Mouse (Mus musculus): ENCODE results near the gene Ciao1. TPM values are rescaled to one million over a fixed set of nuclear protein-coding genes. Genes with fewer than 3 reads are reported as not detected.
A peak's percentile ranks its signal among the peaks of the same experiment; 100 is the strongest.
"Not testable (repeated sequence)": the region's sequence is repeated elsewhere in the genome, so short reads cannot be mapped to it uniquely, and the experiment has no call there.

Gene Ciao1
- polyA plus RNA-seq, 1 experiment from 2014 or later: 53.7 TPM

- no peak for ATAC-seq (replicated peaks; ENCODE audit: insufficient number of reproducible peaks, low FRiP score, low TSS enrichment)
- no peak overlapping the region for H3K4me2 ChIP-seq
- no peaks in the 10 kb centered on the region for H3K27me3 ChIP-seq (ENCODE audit: control insufficient read depth, insufficient read depth, low read length)
- no peak overlapping the region for H3K4me3 ChIP-seq (ENCODE audit: low read depth, low read length)
- H3K27ac ChIP-seq (ENCODE audit: low read depth, low read length): no peak overlapping the region
- H3K36me3 ChIP-seq (ENCODE audit: control insufficient read depth, insufficient read depth, low read length): peaks cover 53% of the 10 kb centered on the region
- H3K9me3 ChIP-seq (replicated peaks; ENCODE audit: control insufficient read depth, low read length): no peaks in the 10 kb centered on the region
- H3K4me1 ChIP-seq (ENCODE audit: control insufficient read depth, insufficient read depth, low read length): no peaks in the 10 kb centered on the region
- 95% methylated on average over 5 of the region's 5 CpGs for WGBS (ENCODE audit: insufficient replicate concordance)
- no peak overlapping the region for H3K9ac ChIP-seq (ENCODE audit: low read depth, low read length)
Observed at GRCm38 (mm10) chr2:127217746-127218145, 29.9 kb downstream of the Ciao1 start.

DNA sequence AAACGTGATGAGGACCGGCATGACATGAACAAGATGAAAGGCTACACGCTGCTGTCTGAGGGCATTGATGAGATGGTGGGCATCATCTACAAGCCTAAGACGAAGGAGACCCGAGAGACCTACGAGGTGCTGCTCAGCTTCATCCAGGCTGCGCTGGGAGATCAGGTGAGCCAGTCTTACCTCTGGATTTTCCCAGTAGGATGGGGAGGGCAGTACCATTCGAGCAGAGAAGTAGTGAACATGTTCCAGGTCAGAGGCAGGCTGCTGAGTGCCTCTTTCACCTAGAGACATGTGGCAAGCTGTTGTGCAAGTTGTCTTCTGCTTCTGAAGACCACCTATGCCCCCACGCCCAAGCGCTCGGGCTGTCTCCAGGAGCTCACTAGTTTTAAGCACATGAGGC, 36.9 kb downstream of the Ciao1 start:
- Histone ChIP-seq H3K4me1 (ENCODE audit: control insufficient read depth, insufficient read depth, low read length) (peaks cover 4% of the 10 kb centered on the region), H3K4me2 (no peak overlapping the region), H3K36me3 (ENCODE audit: control insufficient read depth, insufficient read depth, low read length) (peaks cover 24% of the 10 kb centered on the region), H3K27me3 (ENCODE audit: control insufficient read depth, insufficient read depth, low read length) (no peaks in the 10 kb centered on the region), H3K9ac (ENCODE audit: low read depth, low read length) (no peak overlapping the region), H3K9me3 (replicated peaks; ENCODE audit: control insufficient read depth, low read length) (no peaks in the 10 kb centered on the region), H3K4me3 (ENCODE audit: low read depth, low read length) (no peak overlapping the region), H3K27ac (ENCODE audit: low read depth, low read length) (no peak overlapping the region)
- 95% methylated on average over 11 of the region's 11 CpGs for WGBS (ENCODE audit: insufficient replicate concordance)
- ATAC-seq (replicated peaks; ENCODE audit: insufficient number of reproducible peaks, low FRiP score, low TSS enrichment): no peak

GRCm38 (mm10) chr2:127208452-127208769, 39.2 kb downstream of the Ciao1 start:
- peaks cover 4% of the 10 kb centered on the region for H3K4me1 ChIP-seq (ENCODE audit: control insufficient read depth, insufficient read depth, low read length)
- peaks cover 13% of the 10 kb centered on the region for H3K36me3 ChIP-seq (ENCODE audit: control insufficient read depth, insufficient read depth, low read length)
- peak overlapping the region; percentile 77 for H3K4me2 ChIP-seq
- WGBS (ENCODE audit: insufficient replicate concordance): 0% methylated on average over 17 of the region's 17 CpGs
- H3K9me3 ChIP-seq (replicated peaks; ENCODE audit: control insufficient read depth, low read length): no peaks in the 10 kb centered on the region
- peak overlapping the region; percentile 91 for H3K4me3 ChIP-seq (ENCODE audit: low read depth, low read length)
- ATAC-seq (replicated peaks; ENCODE audit: insufficient number of reproducible peaks, low FRiP score, low TSS enrichment): no peak; the same call in 1 of the 2 replicates
- no peaks in the 10 kb centered on the region for H3K27me3 ChIP-seq (ENCODE audit: control insufficient read depth, insufficient read depth, low read length)
- peak overlapping the region; percentile 73 for H3K27ac ChIP-seq (ENCODE audit: low read depth, low read length)
- peak overlapping the region; percentile 91 for H3K9ac ChIP-seq (ENCODE audit: low read depth, low read length)

DNA sequence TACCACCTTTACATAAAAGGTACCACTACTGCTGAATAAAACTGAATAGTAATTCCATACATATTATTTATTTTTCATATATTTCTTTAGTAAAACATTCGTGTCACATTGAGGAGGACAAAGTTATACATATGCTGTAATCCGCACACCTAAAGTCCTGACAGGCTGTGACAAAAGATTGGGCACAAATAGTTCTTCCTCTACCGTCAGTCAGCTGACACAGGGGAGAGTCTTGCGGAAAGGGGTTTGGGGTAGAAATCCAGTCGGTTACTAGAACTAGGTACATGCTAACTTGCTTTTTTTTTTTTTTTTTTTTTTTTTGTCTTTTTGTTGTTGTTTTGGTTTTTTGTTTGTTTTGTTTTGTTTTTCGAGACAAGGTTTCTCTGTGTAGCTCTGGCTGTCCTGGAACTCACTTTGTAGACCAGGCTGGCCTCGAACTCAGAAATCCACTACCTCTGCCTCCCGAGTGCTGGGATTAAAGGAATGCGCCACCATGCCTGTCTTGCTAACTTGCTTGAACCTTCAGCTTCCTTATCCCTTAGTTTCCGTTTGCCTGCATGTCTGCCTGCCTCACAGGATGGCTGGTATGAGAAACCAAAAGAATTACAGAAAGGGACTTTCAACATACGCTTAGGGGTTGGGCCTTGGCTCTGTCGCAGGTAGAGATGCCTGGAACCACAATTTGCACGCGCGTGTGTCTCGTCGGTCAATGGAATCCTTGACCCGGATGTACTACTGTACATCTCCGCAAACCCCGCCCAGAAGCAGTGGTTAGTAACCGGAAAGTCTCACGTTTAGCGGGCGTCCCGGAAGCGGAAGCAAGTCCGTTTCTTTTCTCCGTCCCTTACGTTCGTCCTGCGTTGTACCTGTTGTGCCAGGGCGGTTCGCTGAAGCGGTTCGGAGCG, 39.8 kb downstream of the Ciao1 start, which contains the start of the genes 1810024B03Rik and Snrnp200:
1810024B03Rik (minus strand) TSS at position 734 of the 905 bp plus-strand sequence.
Snrnp200 (plus strand) TSS at position 840 of the 905 bp plus-strand sequence.
- H3K9me3 ChIP-seq (replicated peaks; ENCODE audit: control insufficient read depth, low read length): no peaks in the 10 kb centered on the region
- H3K4me1 ChIP-seq (ENCODE audit: control insufficient read depth, insufficient read depth, low read length): peaks cover 4% of the 10 kb centered on the region
- H3K9ac ChIP-seq (ENCODE audit: low read depth, low read length): peak within 1 kb of the TSS; percentile 91
- 12% methylated on average over 36 of the region's 36 CpGs for WGBS (ENCODE audit: insufficient replicate concordance)
- ATAC-seq (replicated peaks; ENCODE audit: insufficient number of reproducible peaks, low FRiP score, low TSS enrichment): peak; percentile 92
- peak within 1 kb of the TSS; percentile 91 for H3K4me3 ChIP-seq (ENCODE audit: low read depth, low read length)
- H3K36me3 ChIP-seq (ENCODE audit: control insufficient read depth, insufficient read depth, low read length): peaks cover 13% of the 10 kb centered on the region
- H3K27ac ChIP-seq (ENCODE audit: low read depth, low read length): peak within 1 kb of the TSS; percentile 73
- no peaks in the 10 kb centered on the region for H3K27me3 ChIP-seq (ENCODE audit: control insufficient read depth, insufficient read depth, low read length)
- peak within 1 kb of the TSS; percentile 77 for H3K4me2 ChIP-seq

DNA sequence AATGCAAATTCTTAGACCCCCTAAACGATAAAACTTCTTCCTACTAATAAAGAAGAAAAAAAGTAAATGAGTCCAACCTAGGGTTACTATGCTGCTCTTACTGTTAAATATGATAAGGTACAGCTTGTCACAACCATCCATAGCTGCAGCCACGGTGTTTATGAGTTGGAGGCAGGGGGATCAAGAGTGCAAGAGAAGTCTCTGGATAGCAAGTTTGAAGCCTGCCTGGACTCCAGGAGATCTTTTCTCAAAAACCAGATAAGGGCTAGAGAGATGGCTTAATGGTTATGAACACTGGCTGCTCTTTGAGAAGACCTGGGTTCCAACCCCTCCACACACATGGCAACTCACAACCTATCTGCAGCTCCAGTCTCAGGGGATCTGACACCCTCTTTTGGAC, 40.7 kb downstream of the Ciao1 start:
- no peak for ATAC-seq (replicated peaks; ENCODE audit: insufficient number of reproducible peaks, low FRiP score, low TSS enrichment)
- Histone ChIP-seq H3K36me3 (ENCODE audit: control insufficient read depth, insufficient read depth, low read length) (peaks cover 10% of the 10 kb centered on the region), H3K9me3 (replicated peaks; ENCODE audit: control insufficient read depth, low read length) (no peaks in the 10 kb centered on the region), H3K27ac (ENCODE audit: low read depth, low read length) (no peak overlapping the region), H3K4me3 (ENCODE audit: low read depth, low read length) (no peak overlapping the region), H3K4me1 (ENCODE audit: control insufficient read depth, insufficient read depth, low read length) (peaks cover 4% of the 10 kb centered on the region), H3K9ac (ENCODE audit: low read depth, low read length) (no peak overlapping the region), H3K4me2 (no peak overlapping the region; the same call in 1 of the 2 replicates), H3K27me3 (ENCODE audit: control insufficient read depth, insufficient read depth, low read length) (no peaks in the 10 kb centered on the region)
- WGBS (ENCODE audit: insufficient replicate concordance): 85% methylated on average over 2 of the region's 2 CpGs

GRCm38 (mm10) chr2:127205936-127206335, 41.7 kb downstream of the Ciao1 start:
- not testable (repeated sequence) for H3K4me3 ChIP-seq (ENCODE audit: low read depth, low read length); H3K9ac ChIP-seq (ENCODE audit: low read depth, low read length); H3K36me3 ChIP-seq (ENCODE audit: control insufficient read depth, insufficient read depth, low read length); H3K9me3 ChIP-seq (replicated peaks; ENCODE audit: control insufficient read depth, low read length); H3K27me3 ChIP-seq (ENCODE audit: control insufficient read depth, insufficient read depth, low read length); ATAC-seq (replicated peaks; ENCODE audit: insufficient number of reproducible peaks, low FRiP score, low TSS enrichment); H3K27ac ChIP-seq (ENCODE audit: low read depth, low read length); H3K4me2 ChIP-seq; H3K4me1 ChIP-seq (ENCODE audit: control insufficient read depth, insufficient read depth, low read length)
- WGBS (ENCODE audit: insufficient replicate concordance): 83% methylated on average over 4 of the region's 4 CpGs

DNA sequence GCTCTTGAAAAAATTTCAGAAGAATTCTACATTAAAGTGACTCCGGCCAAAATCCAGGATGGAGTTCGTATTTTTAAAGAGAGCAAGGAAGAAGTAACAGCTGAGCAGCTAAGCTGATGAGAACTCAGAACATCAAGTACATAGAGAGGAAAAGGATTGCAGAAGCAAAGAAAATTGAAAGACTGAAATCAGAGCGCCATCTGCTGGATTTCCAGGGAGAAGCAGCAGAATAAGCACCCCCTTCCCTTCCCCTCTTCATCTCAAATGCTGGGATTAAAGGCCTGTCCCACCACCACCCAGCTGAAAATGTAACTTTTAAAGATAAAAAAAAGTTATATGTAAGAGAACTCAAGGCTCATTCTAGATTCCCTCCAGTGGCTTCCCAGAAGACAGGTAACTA, 42.7 kb downstream of the Ciao1 start:
- WGBS (ENCODE audit: insufficient replicate concordance): 26% methylated on average over 3 of the region's 3 CpGs
- no peak overlapping the region for H3K4me3 ChIP-seq (ENCODE audit: low read depth, low read length)

More for the DNA sequence above, 42.7 kb downstream of the Ciao1 start:
- Histone ChIP-seq H3K4me2 (no peak overlapping the region), H3K27ac (ENCODE audit: low read depth, low read length) (no peak overlapping the region), H3K36me3 (ENCODE audit: control insufficient read depth, insufficient read depth, low read length) (peaks cover 5% of the 10 kb centered on the region; the same call in 1 of the 2 replicates), H3K9ac (ENCODE audit: low read depth, low read length) (no peak overlapping the region), H3K4me1 (ENCODE audit: control insufficient read depth, insufficient read depth, low read length) (peaks cover 4% of the 10 kb centered on the region), H3K9me3 (replicated peaks; ENCODE audit: control insufficient read depth, low read length) (no peaks in the 10 kb centered on the region), H3K27me3 (ENCODE audit: control insufficient read depth, insufficient read depth, low read length) (no peaks in the 10 kb centered on the region)
- no peak for ATAC-seq (replicated peaks; ENCODE audit: insufficient number of reproducible peaks, low FRiP score, low TSS enrichment)
